Mouse (Mus musculus) embryonic facial prominence, embryonic 11.5 days (tissue): Measurements from ENCODE around the gene Wfdc12. TPM values are rescaled to one million over a fixed set of nuclear protein-coding genes. Genes with fewer than 3 reads are reported as not detected.

ENCODE experiments used
- ATAC-seq: fragments of 200-750 bp; cut with Nextera tagmentation; replicated peaks from 2 replicates; pipeline ENCODE4 v1.8.0; 2017; ENCODE audit warnings: low read depth; ENCODE audit not compliant: insufficient number of reproducible peaks, low FRiP score, low TSS enrichment
- DNase-seq: peaks from one replicate; pipeline ENCODE4 v3.0.0-alpha.2; 2015; ENCODE audit warnings: low spot score
- H3K27ac ChIP-seq: fragments of 300-500 bp; sonication (generic); replicated peaks from 2 replicates; pipeline ENCODE4 v1.5.1; 2014; ENCODE audit warnings: mild to moderate bottlenecking, low read depth, low read length, control low read depth
- H3K27me3 ChIP-seq: fragments of 300-500 bp; sonication (generic); 2 replicates; pipeline ENCODE4 v1.6.1; 2014; ENCODE audit warnings: mild to moderate bottlenecking, low read length, moderate library complexity, mixed read lengths; ENCODE audit not compliant: control insufficient read depth, insufficient read depth
- H3K36me3 ChIP-seq: fragments of 300-500 bp; sonication (generic); replicated peaks from 2 replicates; pipeline ENCODE4 v1.6.1; 2014; ENCODE audit warnings: low read depth, mild to moderate bottlenecking, low read length, moderate library complexity, mixed read lengths; ENCODE audit not compliant: control insufficient read depth, insufficient read depth
- H3K4me1 ChIP-seq: fragments of 300-500 bp; sonication (generic); 2 replicates; pipeline ENCODE4 v1.6.1; 2014; ENCODE audit warnings: low read length, mixed read lengths; ENCODE audit not compliant: control insufficient read depth, insufficient read depth
- H3K4me2 ChIP-seq: fragments of 300-500 bp; sonication (generic); 2 replicates; pipeline ENCODE4 v1.6.1; 2014; ENCODE audit warnings: low read depth, mild to moderate bottlenecking, control low read depth, low read length, moderate library complexity
- H3K4me3 ChIP-seq: fragments of 300-500 bp; sonication (generic); 2 replicates; pipeline ENCODE4 v1.5.1; 2014; ENCODE audit warnings: low read depth, low read length, control low read depth
- H3K9ac ChIP-seq: fragments of 300-500 bp; sonication (generic); replicated peaks from 2 replicates; pipeline ENCODE4 v1.6.1; 2014; ENCODE audit warnings: mild to moderate bottlenecking, control low read depth, low read length
- H3K9me3 ChIP-seq: fragments of 300-500 bp; sonication (generic); replicated peaks from 2 replicates; pipeline ENCODE4 v1.6.1; 2016; ENCODE audit warnings: mild to moderate bottlenecking, low read length, inconsistent platforms, mixed read lengths; ENCODE audit not compliant: control insufficient read depth
- WGBS: fragments of 180-500 bp; shearing (Covaris S2); extraction: QIAGEN DNeasy Blood & Tissue Kit; methylation state at CpG from one replicate; pipeline ENCODE4 v1.1.7; 2014; 5-methylcytosine and 5-hydroxymethylcytosine counted together
- polyA plus RNA-seq: library from polyadenylated mRNA; unstranded; fragments of >200 nt; fragmentation: Nextera tagmentation; extraction: Ambion mirVana; gene quantifications from 2 replicates; pipeline ENCODE4 v1.2.1, GENCODE M21; 2014

Gene Wfdc12
- polyA plus RNA-seq, 1 experiment from 2014 or later: not detected

GRCm38 (mm10) chr2:164184145-164184719 is 6.2 kb downstream of the Wfdc12 start:
- 44% methylated on average over 9 of the region's 9 CpGs for WGBS
- no peaks in the 10 kb centered on the region for H3K36me3 ChIP-seq
- no peaks in the 10 kb centered on the region for H3K4me1 ChIP-seq
- ATAC-seq (no peak), DNase-seq (peak; percentile 9)
- no peak overlapping the region for H3K4me2 ChIP-seq
- H3K9me3 ChIP-seq: no peaks in the 10 kb centered on the region
- no peak overlapping the region for H3K27ac ChIP-seq
- no peak overlapping the region for H3K9ac ChIP-seq
- no peak overlapping the region for H3K4me3 ChIP-seq
- H3K27me3 ChIP-seq: no peaks in the 10 kb centered on the region

GRCm38 (mm10) chr2:164183340-164183739 is 7.1 kb downstream of the Wfdc12 start:
- DNase-seq (no peak), ATAC-seq (no peak)
- H3K27me3 ChIP-seq: no peaks in the 10 kb centered on the region
- H3K36me3 ChIP-seq: no peaks in the 10 kb centered on the region
- H3K9ac ChIP-seq: no peak overlapping the region
- H3K27ac ChIP-seq: no peak overlapping the region
- H3K9me3 ChIP-seq: no peaks in the 10 kb centered on the region
- H3K4me2 ChIP-seq: no peak overlapping the region
- no peaks in the 10 kb centered on the region for H3K4me1 ChIP-seq
- WGBS: 60% methylated on average over 9 of the region's 9 CpGs
- H3K4me3 ChIP-seq: no peak overlapping the region

- no peaks in the 10 kb centered on the region for H3K27me3 ChIP-seq
- ATAC-seq: no peak
- H3K4me3 ChIP-seq: no peak within 1 kb of the TSS
- H3K9ac ChIP-seq: no peak within 1 kb of the TSS
- H3K27ac ChIP-seq: no peak within 1 kb of the TSS
- H3K9me3 ChIP-seq: no peaks in the 10 kb centered on the region
- no peaks in the 10 kb centered on the region for H3K4me1 ChIP-seq
- WGBS: 70% methylated on average over 7 of the region's 7 CpGs
- no peak within 1 kb of the TSS for H3K4me2 ChIP-seq
- DNase-seq: no peak
- H3K36me3 ChIP-seq: no peaks in the 10 kb centered on the region
Observed at GRCm38 (mm10) chr2:164182692-164183255, 7.6 kb downstream of the Wfdc12 start, which contains the start of gene Wfdc5. Wfdc5 (minus strand) TSS chr2:164182742.

- no peaks in the 10 kb centered on the region for H3K27me3 ChIP-seq
- H3K9me3 ChIP-seq: no peaks in the 10 kb centered on the region
- no peaks in the 10 kb centered on the region for H3K36me3 ChIP-seq
- DNase-seq (no peak), ATAC-seq (no peak)
- no peak overlapping the region for H3K9ac ChIP-seq
- no peak overlapping the region for H3K4me3 ChIP-seq
- H3K4me1 ChIP-seq: no peaks in the 10 kb centered on the region
- H3K27ac ChIP-seq: no peak overlapping the region
- 87% methylated on average over 4 of the region's 4 CpGs for WGBS
- no peak overlapping the region for H3K4me2 ChIP-seq
Observed at GRCm38 (mm10) chr2:164180770-164181169, 9.6 kb downstream of the Wfdc12 start.

GRCm38 (mm10) chr2:164180124-164180523 is 10.3 kb downstream of the Wfdc12 start:
- H3K4me2 ChIP-seq: no peak overlapping the region
- no peak overlapping the region for H3K27ac ChIP-seq
- H3K4me3 ChIP-seq: no peak overlapping the region
- no peak for ATAC-seq
- no peaks in the 10 kb centered on the region for H3K4me1 ChIP-seq
- no peaks in the 10 kb centered on the region for H3K27me3 ChIP-seq
- no peak overlapping the region for H3K9ac ChIP-seq
- DNase-seq: peak; percentile 17
- no peaks in the 10 kb centered on the region for H3K9me3 ChIP-seq
- 29% methylated on average over 3 of the region's 3 CpGs for WGBS
- H3K36me3 ChIP-seq: no peaks in the 10 kb centered on the region

- H3K4me3 ChIP-seq: no peak overlapping the region
- H3K4me2 ChIP-seq: no peak overlapping the region
- no peak overlapping the region for H3K27ac ChIP-seq
- 75% methylated on average over 5 of the region's 5 CpGs for WGBS
- no peak for DNase-seq
- H3K36me3 ChIP-seq: no peaks in the 10 kb centered on the region
- no peaks in the 10 kb centered on the region for H3K4me1 ChIP-seq
- H3K27me3 ChIP-seq: no peaks in the 10 kb centered on the region
- ATAC-seq: no peak
- no peak overlapping the region for H3K9ac ChIP-seq
- no peaks in the 10 kb centered on the region for H3K9me3 ChIP-seq
Observed at GRCm38 (mm10) chr2:164177831-164178230, 12.6 kb downstream of the Wfdc12 start.

GRCm38 (mm10) chr2:164175850-164176249 is 14.6 kb downstream of the Wfdc12 start:
- H3K9ac ChIP-seq: no peak overlapping the region
- ATAC-seq: no peak
- no peaks in the 10 kb centered on the region for H3K9me3 ChIP-seq
- H3K27me3 ChIP-seq: peaks cover 12% of the 10 kb centered on the region
- no peak overlapping the region for H3K4me2 ChIP-seq
- peaks cover 5% of the 10 kb centered on the region for H3K4me1 ChIP-seq
- H3K4me3 ChIP-seq: no peak overlapping the region
- no peaks in the 10 kb centered on the region for H3K36me3 ChIP-seq
- H3K27ac ChIP-seq: no peak overlapping the region
- no peak for DNase-seq
- 90% methylated on average over 3 of the region's 3 CpGs for WGBS

GRCm38 (mm10) chr2:164174649-164175395 is 15.6 kb downstream of the Wfdc12 start:
- Histone ChIP-seq H3K4me1 (peaks cover 6% of the 10 kb centered on the region), H3K4me2 (no peak overlapping the region), H3K9ac (no peak overlapping the region), H3K27ac (no peak overlapping the region), H3K9me3 (no peaks in the 10 kb centered on the region), H3K27me3 (peaks cover 22% of the 10 kb centered on the region), H3K36me3 (no peaks in the 10 kb centered on the region), H3K4me3 (no peak overlapping the region)
- no peak for ATAC-seq
- WGBS: 75% methylated on average over 8 of the region's 8 CpGs
- DNase-seq: no peak
